Comparison of ENCODE assay signal across 19 mouse cellular contexts in genomic region chr2:168922466-168922865, GRCm38 (mm10). TPM values are rescaled to one million over a fixed set of nuclear protein-coding genes. Genes with fewer than 3 reads are reported as not detected.
DNase-seq lines count a peak whose midpoint lies in the region; ATAC-seq and TF ChIP-seq lines count a peak whose summit lies in the region.
"Had no signal": no experiment of that assay in that cellular context is flagged by ENCODE, and none has a peak within 500 bp of the region (broad histone marks: within the 10 kb centered on the region; RNA-seq: fewer than 3 reads in every experiment).

No protein-coding gene starts in this region.

- no peak overlapping the region for H3K4me2 ChIP-seq in kidney, postnatal 0 days (ENCODE audit: low read length)
- no peak overlapping the region for H3K4me2 ChIP-seq in kidney, embryonic 15.5 days
- no peak overlapping the region for H3K4me2 ChIP-seq in midbrain, embryonic 11.5 days
- H3K4me2 ChIP-seq: embryonic facial prominence, embryonic 15.5 days; forebrain, embryonic 12.5 days; hindbrain, embryonic 15.5 days; liver, embryonic 15.5 days; neural tube, embryonic 13.5 days; stomach, embryonic 15.5 days had no signal

- no peaks in the 10 kb centered on the region for H3K9me3 ChIP-seq in kidney, postnatal 0 days (replicated peaks; ENCODE audit: low read length)
- H3K9me3 ChIP-seq in kidney, embryonic 15.5 days (replicated peaks) = peaks cover 2% of the 10 kb centered on the region; the same call in 1 of the 2 replicates
- H3K9me3 ChIP-seq in midbrain, embryonic 11.5 days (ENCODE audit: control insufficient read depth, low read length) = no peaks in the 10 kb centered on the region; the same call in 1 of the 2 replicates
- H3K9me3 ChIP-seq in midbrain, embryonic 10.5 days (replicated peaks) = peaks cover 12% of the 10 kb centered on the region; the same call in 1 of the 2 replicates
- H3K9me3 ChIP-seq in G1E (replicated peaks) = peaks cover 10% of the 10 kb centered on the region
- H3K9me3 ChIP-seq: embryonic facial prominence, embryonic 15.5 days; forebrain, embryonic 12.5 days; hindbrain, embryonic 15.5 days; liver, embryonic 15.5 days; neural tube, embryonic 13.5 days; stomach, embryonic 15.5 days had no signal

- TF ChIP-seq CTCF in kidney, postnatal 0 days (IDR thresholded peaks at IDR 0.05; ENCODE audit: low read depth) = peak; percentile 35; the same call in 1 of the 2 replicates
- 0 out of 2 replicates have a peak, but pooled peaks have one; percentile 39 for TF ChIP-seq CTCF in G1E (IDR thresholded peaks at IDR 0.05; ENCODE audit: low read depth, low read length)
- peak; percentile 14; the same call in 1 of the 2 replicates for TF ChIP-seq CTCF in cortical plate, adult 2 months (IDR thresholded peaks at IDR 0.05; ENCODE audit: extremely low read depth, insufficient read depth, low read length)

- no peak overlapping the region for H3K4me3 ChIP-seq in kidney, postnatal 0 days (replicated peaks; ENCODE audit: low read depth, low read length)
- no peak overlapping the region for H3K4me3 ChIP-seq in kidney, embryonic 15.5 days (replicated peaks)
- no peak overlapping the region for H3K4me3 ChIP-seq in midbrain, embryonic 11.5 days (ENCODE audit: low read depth, low read length)
- H3K4me3 ChIP-seq in midbrain, embryonic 10.5 days = no peak overlapping the region
- H3K4me3 ChIP-seq in G1E (ENCODE audit: low read depth, low read length) = no peak overlapping the region
- no peak overlapping the region for H3K4me3 ChIP-seq in cortical plate, adult 2 months (ENCODE audit: insufficient read depth, low read length)
- H3K4me3 ChIP-seq: embryonic facial prominence, embryonic 15.5 days; forebrain, embryonic 12.5 days; hindbrain, embryonic 15.5 days; liver, embryonic 15.5 days; neural tube, embryonic 13.5 days; stomach, embryonic 15.5 days had no signal

- H3K27me3 ChIP-seq in kidney, postnatal 0 days (ENCODE audit: insufficient read depth, low read length) = no peaks in the 10 kb centered on the region
- 0 out of 2 replicates have a peak, but pooled peaks cover 7% of the 10 kb centered on the region for H3K27me3 ChIP-seq in kidney, embryonic 15.5 days
- H3K27me3 ChIP-seq in midbrain, embryonic 11.5 days (ENCODE audit: control insufficient read depth, insufficient read depth, low read length) = no peaks in the 10 kb centered on the region
- H3K27me3 ChIP-seq in midbrain, embryonic 10.5 days (ENCODE audit: low read depth, poor library complexity, severe bottlenecking) = no peaks in the 10 kb centered on the region
- H3K27me3 ChIP-seq in G1E (ENCODE audit: insufficient read depth, low read length) = no peaks in the 10 kb centered on the region; the same call in 1 of the 2 replicates
- H3K27me3 ChIP-seq: embryonic facial prominence, embryonic 15.5 days; forebrain, embryonic 12.5 days; hindbrain, embryonic 15.5 days; liver, embryonic 15.5 days; neural tube, embryonic 13.5 days; stomach, embryonic 15.5 days had no signal

- DNase-seq in kidney, postnatal 0 days (ENCODE audit: low spot score) = no peak
- DNase-seq in midbrain, embryonic 11.5 days (ENCODE audit: low spot score, missing footprints) = peak; percentile 44
- DNase-seq in midbrain, embryonic 10.5 days (ENCODE audit: low spot score) = no peak
- no peak for DNase-seq in G1E (ENCODE audit: low spot score)
- no peak for DNase-seq in right cerebral cortex, adult 2 months (ENCODE audit: low spot score in 2 of 2)
- no peak for DNase-seq in cerebellum, adult 11 months
- DNase-seq: adrenal gland, adult 8-10 months; cerebellum, adult 2 months; heart, postnatal 10 days; kidney, adult 8-10 months; layer of hippocampus, adult 9-11 months had no signal

- H3K4me1 ChIP-seq in kidney, postnatal 0 days (replicated peaks; ENCODE audit: insufficient read depth, low read length) = no peaks in the 10 kb centered on the region
- no peaks in the 10 kb centered on the region for H3K4me1 ChIP-seq in kidney, embryonic 15.5 days
- H3K4me1 ChIP-seq in midbrain, embryonic 11.5 days (ENCODE audit: control insufficient read depth, insufficient read depth, low read length) = no peaks in the 10 kb centered on the region
- no peaks in the 10 kb centered on the region for H3K4me1 ChIP-seq in midbrain, embryonic 10.5 days
- H3K4me1 ChIP-seq in G1E (ENCODE audit: insufficient read depth, low read depth, low read length) = no peaks in the 10 kb centered on the region
- H3K4me1 ChIP-seq in cortical plate, adult 2 months (ENCODE audit: control insufficient read depth, insufficient read depth, low read length) = no peaks in the 10 kb centered on the region
- H3K4me1 ChIP-seq: forebrain, embryonic 12.5 days; hindbrain, embryonic 15.5 days; liver, embryonic 15.5 days; neural tube, embryonic 13.5 days; stomach, embryonic 15.5 days had no signal

- H3K27ac ChIP-seq in kidney, postnatal 0 days = no peak overlapping the region
- no peak overlapping the region for H3K27ac ChIP-seq in kidney, embryonic 15.5 days
- H3K27ac ChIP-seq in midbrain, embryonic 11.5 days (ENCODE audit: low read depth, low read length) = no peak overlapping the region
- H3K27ac ChIP-seq in midbrain, embryonic 10.5 days (replicated peaks) = no peak overlapping the region
- H3K27ac ChIP-seq in cortical plate, adult 2 months (ENCODE audit: insufficient read depth, low read length) = no peak overlapping the region
- H3K27ac ChIP-seq: embryonic facial prominence, embryonic 15.5 days; forebrain, embryonic 12.5 days; hindbrain, embryonic 15.5 days; liver, embryonic 15.5 days; neural tube, embryonic 13.5 days; stomach, embryonic 15.5 days had no signal

- no peak overlapping the region for H3K9ac ChIP-seq in kidney, postnatal 0 days (ENCODE audit: low read depth, low read length)
- no peak overlapping the region for H3K9ac ChIP-seq in kidney, embryonic 15.5 days
- no peak overlapping the region for H3K9ac ChIP-seq in midbrain, embryonic 11.5 days (ENCODE audit: low read length)
- H3K9ac ChIP-seq: embryonic facial prominence, embryonic 15.5 days; forebrain, embryonic 12.5 days; hindbrain, embryonic 15.5 days; liver, embryonic 15.5 days; neural tube, embryonic 13.5 days; stomach, embryonic 15.5 days had no signal

- WGBS in kidney, postnatal 0 days = 85% methylated on average over 5 of the region's 5 CpGs
- 91% methylated on average over 5 of the region's 5 CpGs for WGBS in kidney, embryonic 15.5 days
- WGBS in midbrain, embryonic 11.5 days = 83% methylated on average over 5 of the region's 5 CpGs
- WGBS in midbrain, embryonic 10.5 days = 85% methylated on average over 5 of the region's 5 CpGs

- TF ChIP-seq POLR2A in cortical plate, adult 2 months (IDR thresholded peaks at IDR 0.05; ENCODE audit: extremely low read depth, insufficient read depth, low read length) = no peak

- ATAC-seq in kidney, postnatal 0 days (replicated peaks; ENCODE audit: low FRiP score, low read depth) = no peak
- ATAC-seq in kidney, embryonic 15.5 days (replicated peaks; ENCODE audit: low FRiP score) = no peak
- no peak for ATAC-seq in midbrain, embryonic 11.5 days (ENCODE audit: low FRiP score)
- no peak for ATAC-seq in G1E (ENCODE audit: extremely low read depth, insufficient number of reproducible peaks, low FRiP score, poor library complexity, severe bottlenecking)

- H3K36me3 ChIP-seq in kidney, postnatal 0 days (ENCODE audit: insufficient read depth, low read length) = peaks cover 12% of the 10 kb centered on the region
- H3K36me3 ChIP-seq in kidney, embryonic 15.5 days = peaks cover 28% of the 10 kb centered on the region
- peaks cover 9% of the 10 kb centered on the region for H3K36me3 ChIP-seq in midbrain, embryonic 11.5 days (ENCODE audit: control insufficient read depth, insufficient read depth, low read length)
- H3K36me3 ChIP-seq in midbrain, embryonic 10.5 days = peaks cover 36% of the 10 kb centered on the region
- peaks cover 58% of the 10 kb centered on the region for H3K36me3 ChIP-seq in G1E (replicated peaks)

RNA-seq across cellular contexts. Expression of gene Zfp64, which starts 32.9 kb away (rescaled TPM):
- 20.4 and 22.0 TPM in 2 replicates for polyA plus RNA-seq in kidney, postnatal 0 days (2015; fragmentation: Nextera tagmentation; extraction: Ambion mirVana)
- 26.4 and 27.8 TPM in 2 replicates for polyA plus RNA-seq in kidney, embryonic 15.5 days (2015; fragmentation: Nextera tagmentation; extraction: Ambion mirVana)
- 35.6 and 39.4 TPM in 2 replicates for polyA plus RNA-seq in midbrain, embryonic 11.5 days (2014; fragmentation: Nextera tagmentation; extraction: Ambion mirVana)
- 37.8 and 38.0 TPM in 2 replicates for polyA plus RNA-seq in midbrain, embryonic 10.5 days (2016; fragmentation: Nextera tagmentation; extraction: Ambion mirVana)
- total RNA-seq in G1E (2014; fragmentation: Nextera tagmentation) (65.2 and 66.2 TPM in 2 replicates), G1E (2017) (37.4 and 39.8 TPM in 2 replicates)
- polyA plus RNA-seq in G1E (2012) = 98.5 and 110 TPM in 2 replicates
- polyA plus RNA-seq in cortical plate, adult 2 months (2012; rRNA removed) = 18.9 TPM in 2 replicates
